Mouse (Mus musculus) embryonic fibroblast, embryonic 13.5 days (primary cell): ENCODE results near the gene Psme4. TPM values are rescaled to one million over a fixed set of nuclear protein-coding genes. Genes with fewer than 3 reads are reported as not detected.

Source experiments
- H3K27ac ChIP-seq: 2 replicates; pipeline ENCODE4 v1.5.1; 2012; ENCODE audit warnings: low read length, control low read depth, inconsistent platforms; ENCODE audit not compliant: insufficient read depth
- H3K4me1 ChIP-seq: 2 replicates; pipeline ENCODE4 v1.6.1; 2011; ENCODE audit warnings: low read length; ENCODE audit not compliant: control insufficient read depth, insufficient read depth
- H3K4me3 ChIP-seq: 2 replicates; pipeline ENCODE4 v1.5.1; 2011; ENCODE audit warnings: mild to moderate bottlenecking, control low read depth, low read length; ENCODE audit not compliant: insufficient read depth
- CTCF ChIP-seq: IDR thresholded peaks from 2 replicates; pipeline ENCODE4 v1.5.1; 2011; ENCODE audit warnings: mild to moderate bottlenecking, control low read depth, low read length, moderate library complexity, borderline replicate concordance; ENCODE audit not compliant: insufficient read depth
- POLR2A ChIP-seq: IDR thresholded peaks from 2 replicates; pipeline ENCODE4 v1.6.1; 2011; ENCODE audit warnings: low read depth, mild to moderate bottlenecking, control low read depth, low read length, moderate library complexity
- polyA plus RNA-seq: library from polyadenylated mRNA; stranded (reverse); fragments of >200 nt; gene quantifications from 2 replicates; pipeline ENCODE4 v1.2.4, GENCODE M21; 2011; ENCODE audit warnings: low read depth; ENCODE audit not compliant: missing spikeins, insufficient read length

The Psme4 gene
- polyA plus RNA-seq, 1 experiment = 82.3 TPM

DNA sequence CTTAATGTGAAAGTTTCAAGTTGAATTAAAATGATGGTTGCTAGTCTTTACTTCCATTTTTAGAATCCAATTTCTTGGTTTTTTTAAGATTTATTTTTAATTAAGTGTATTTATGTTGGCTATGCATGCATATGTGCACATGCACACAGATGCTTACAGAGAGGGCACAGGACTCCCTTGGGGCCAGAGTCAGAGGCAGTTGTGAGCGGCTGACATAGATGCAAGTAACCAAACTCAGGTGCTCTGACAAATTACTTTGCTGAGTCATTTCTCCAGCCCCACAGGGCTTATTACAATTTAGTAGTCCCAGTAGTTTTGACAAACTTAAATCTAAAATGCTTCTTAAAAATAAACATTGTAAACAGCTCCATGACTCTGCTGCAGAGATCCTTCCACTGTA, 10.1 kb downstream of the Psme4 start:
- TF ChIP-seq POLR2A (no peak), CTCF (no peak)
- no peaks in the 10 kb centered on the region for H3K4me1 ChIP-seq
- no peak overlapping the region for H3K27ac ChIP-seq
- no peak overlapping the region for H3K4me3 ChIP-seq

DNA sequence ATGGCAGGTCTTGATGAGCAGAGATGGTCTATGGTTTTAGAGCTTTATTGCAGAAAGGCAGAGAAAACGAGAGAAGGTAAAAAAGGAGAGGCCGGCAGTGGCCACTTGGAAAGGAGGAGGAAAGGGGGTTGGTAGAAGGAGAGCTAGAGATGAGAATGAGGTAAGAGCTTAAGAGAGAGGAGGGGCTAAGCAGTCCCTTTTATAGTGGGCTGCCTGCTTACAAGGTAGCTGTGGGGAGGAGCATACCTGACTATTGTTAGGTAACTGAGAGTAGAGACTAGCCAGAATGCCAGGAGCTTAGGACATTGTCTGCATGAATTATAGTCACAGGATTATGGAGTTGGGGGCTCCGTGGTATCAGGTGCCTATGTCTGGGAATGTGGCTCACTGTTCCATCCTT, 14.0 kb downstream of the Psme4 start:
- no peak overlapping the region for H3K27ac ChIP-seq
- TF ChIP-seq CTCF (no peak), POLR2A (no peak)
- H3K4me1 ChIP-seq = no peaks in the 10 kb centered on the region
- H3K4me3 ChIP-seq = no peak overlapping the region

DNA sequence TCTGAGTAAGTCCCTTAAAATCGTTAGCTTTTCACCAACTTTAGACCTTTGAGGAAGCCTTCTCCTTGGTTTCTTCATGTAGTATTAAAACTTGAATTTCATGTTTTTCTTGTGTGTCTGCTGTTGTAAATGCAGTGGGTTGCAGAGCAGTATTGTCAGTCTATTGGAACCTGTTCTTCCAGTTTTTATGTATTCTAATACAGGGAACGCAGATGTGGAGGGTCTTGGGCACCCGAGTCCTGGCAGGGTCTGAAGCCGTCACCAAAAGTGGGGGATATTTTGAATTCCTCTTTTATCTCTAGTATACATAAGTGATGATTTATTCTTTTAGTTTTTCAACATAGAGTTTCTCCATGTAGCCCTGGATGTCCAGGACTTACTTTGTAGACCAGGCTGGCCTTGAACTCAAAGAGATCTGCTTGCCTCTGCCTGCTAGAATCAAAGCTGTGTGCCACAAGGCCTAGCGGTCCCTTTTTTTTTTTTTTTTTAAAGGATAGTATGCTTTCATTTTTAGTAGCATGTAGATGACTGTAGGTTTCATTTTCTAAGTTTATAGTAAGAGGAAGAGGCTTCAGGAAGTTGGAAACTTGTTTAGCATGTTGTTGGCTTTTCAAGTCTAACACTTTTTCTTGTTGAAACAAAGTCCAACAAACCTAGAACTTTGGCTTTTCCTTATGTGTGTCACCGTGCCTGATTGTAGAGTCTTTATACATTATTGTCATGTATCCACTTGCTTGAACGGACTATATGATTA, 14.9 kb downstream of the Psme4 start:
- H3K4me3 ChIP-seq = no peak overlapping the region
- TF ChIP-seq CTCF (no peak), POLR2A (no peak)
- no peak overlapping the region for H3K27ac ChIP-seq
- H3K4me1 ChIP-seq = no peaks in the 10 kb centered on the region

DNA sequence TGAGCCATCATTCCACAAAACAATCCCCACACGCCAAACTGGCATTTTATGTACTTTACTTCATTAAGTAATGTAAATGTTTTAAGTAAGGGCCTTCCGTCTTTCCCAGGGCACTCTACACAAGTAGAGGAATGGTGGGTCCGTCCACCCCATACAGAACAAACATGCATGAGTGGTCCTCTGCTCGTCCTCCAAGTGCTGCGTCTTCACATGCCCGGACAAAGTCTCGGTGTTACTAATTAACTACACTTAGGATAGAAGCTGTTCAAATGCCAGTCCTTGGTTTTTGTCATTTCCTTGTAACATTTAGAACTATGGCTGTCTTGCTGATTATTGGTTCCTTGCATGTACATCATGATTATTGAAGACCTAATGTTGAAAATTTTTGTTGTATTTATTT, 21.2 kb downstream of the Psme4 start:
- H3K4me1 ChIP-seq = no peaks in the 10 kb centered on the region
- H3K4me3 ChIP-seq = no peak overlapping the region
- no peak overlapping the region for H3K27ac ChIP-seq
- TF ChIP-seq CTCF = no peak
- no peak for TF ChIP-seq POLR2A

DNA sequence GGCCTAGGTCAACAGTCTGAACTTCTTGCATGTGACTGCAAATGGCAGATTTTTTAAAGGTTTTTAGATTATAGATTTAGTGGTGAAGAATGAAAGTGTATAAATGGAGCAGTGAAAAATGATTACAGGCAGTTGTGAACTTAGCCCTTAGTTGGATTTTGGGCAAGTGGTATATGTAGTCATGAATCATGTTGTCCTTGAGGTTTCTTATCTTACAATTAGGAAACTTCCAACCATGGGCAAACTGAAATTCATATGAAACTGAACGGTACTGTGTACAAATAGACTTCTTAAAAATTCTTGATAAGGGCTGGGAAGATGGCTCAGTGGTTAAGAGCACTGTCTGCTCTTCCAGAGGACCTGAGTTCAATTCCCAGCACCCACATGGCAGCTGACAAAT, 22.2 kb downstream of the Psme4 start:
- Histone ChIP-seq H3K4me3 (no peak overlapping the region), H3K27ac (no peak overlapping the region), H3K4me1 (no peaks in the 10 kb centered on the region)
- TF ChIP-seq POLR2A (no peak), CTCF (no peak)

DNA sequence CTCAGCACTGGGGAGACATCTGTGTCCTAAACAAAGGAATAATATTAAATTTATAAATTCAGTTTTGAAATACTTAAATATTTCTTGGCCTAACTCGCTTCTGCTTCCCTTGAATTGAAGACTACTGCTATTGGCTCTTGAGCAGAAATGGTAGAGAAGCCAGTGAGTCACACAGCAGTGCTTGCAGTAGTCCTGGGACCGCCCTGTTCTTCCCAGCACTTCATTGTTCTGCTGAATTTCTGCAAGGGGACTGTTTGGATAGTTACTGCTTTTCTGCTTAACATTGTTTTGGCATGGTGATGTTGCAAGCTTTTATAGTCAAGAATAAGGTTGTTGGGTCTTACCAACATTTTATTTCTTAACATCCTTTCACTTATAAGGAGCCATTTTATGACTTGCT, 25.7 kb downstream of the Psme4 start:
- no peak overlapping the region for H3K27ac ChIP-seq
- no peak overlapping the region for H3K4me3 ChIP-seq
- H3K4me1 ChIP-seq = no peaks in the 10 kb centered on the region
- TF ChIP-seq POLR2A = no peak
- TF ChIP-seq CTCF = no peak

DNA sequence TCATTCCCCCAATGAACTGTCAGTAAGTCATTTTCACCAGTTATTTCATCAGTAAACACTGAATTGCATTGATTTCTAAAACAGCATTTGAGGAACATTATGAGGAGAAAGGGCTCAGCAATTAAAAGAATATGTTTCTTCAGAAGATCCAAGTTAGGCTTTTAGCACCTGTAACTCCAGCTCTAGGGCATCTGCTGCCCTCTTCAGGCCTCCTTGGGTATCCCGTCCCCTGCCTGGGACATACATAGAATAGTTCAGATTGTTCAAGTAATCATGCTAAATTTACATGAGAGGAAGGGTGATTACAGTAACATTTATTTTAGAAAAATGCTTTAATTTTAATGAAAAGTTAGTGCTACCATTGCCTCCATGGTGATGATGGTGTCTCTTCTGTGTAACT, 28.0 kb downstream of the Psme4 start:
- Histone ChIP-seq H3K27ac (no peak overlapping the region), H3K4me3 (no peak overlapping the region), H3K4me1 (no peaks in the 10 kb centered on the region)
- TF ChIP-seq POLR2A (no peak), CTCF (no peak)

DNA sequence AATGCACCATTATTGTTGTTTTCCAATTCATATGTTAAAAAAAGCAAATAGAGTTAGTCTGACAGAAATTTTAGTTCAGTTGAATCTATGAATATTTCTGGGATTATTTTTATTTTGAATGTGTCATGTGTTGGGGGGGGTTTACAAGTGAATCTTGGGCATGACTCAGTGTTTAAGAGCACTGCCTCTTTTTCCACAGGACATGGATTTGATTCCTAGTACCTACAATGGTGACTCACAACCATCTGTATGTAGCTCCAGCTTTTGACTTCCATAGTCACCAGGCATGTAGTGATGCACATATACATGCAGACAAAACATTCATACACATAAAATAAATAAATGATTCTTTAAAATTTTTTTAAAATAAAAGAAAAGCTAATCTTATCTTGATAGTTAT, 28.6 kb downstream of the Psme4 start:
- TF ChIP-seq POLR2A (no peak), CTCF (no peak)

DNA sequence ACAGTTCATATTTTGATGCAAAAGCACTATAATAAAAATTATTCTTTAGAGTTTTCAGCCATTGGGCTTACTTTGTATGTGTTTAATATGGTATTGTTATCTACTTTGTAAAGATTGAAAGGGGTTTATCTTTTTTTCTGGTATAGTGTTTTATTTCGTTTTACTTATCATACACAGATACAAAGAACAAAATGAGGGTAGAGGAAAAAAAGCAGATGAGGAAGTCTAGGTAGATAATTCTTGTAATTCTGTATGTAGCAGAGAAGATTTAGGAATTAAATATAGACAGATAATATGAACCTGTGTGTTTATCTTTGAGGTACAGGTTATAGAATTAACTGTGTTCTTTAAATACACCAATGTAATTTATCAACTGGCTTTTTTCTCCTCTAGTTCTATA, 30.9 kb downstream of the Psme4 start:
- no peak overlapping the region for H3K4me3 ChIP-seq
- H3K4me1 ChIP-seq = no peaks in the 10 kb centered on the region
- no peak overlapping the region for H3K27ac ChIP-seq
- TF ChIP-seq CTCF (no peak), POLR2A (no peak)

More for the DNA sequence above, 28.6 kb downstream of the Psme4 start:
- Histone ChIP-seq H3K4me3 (no peak overlapping the region), H3K4me1 (no peaks in the 10 kb centered on the region), H3K27ac (no peak overlapping the region)

DNA sequence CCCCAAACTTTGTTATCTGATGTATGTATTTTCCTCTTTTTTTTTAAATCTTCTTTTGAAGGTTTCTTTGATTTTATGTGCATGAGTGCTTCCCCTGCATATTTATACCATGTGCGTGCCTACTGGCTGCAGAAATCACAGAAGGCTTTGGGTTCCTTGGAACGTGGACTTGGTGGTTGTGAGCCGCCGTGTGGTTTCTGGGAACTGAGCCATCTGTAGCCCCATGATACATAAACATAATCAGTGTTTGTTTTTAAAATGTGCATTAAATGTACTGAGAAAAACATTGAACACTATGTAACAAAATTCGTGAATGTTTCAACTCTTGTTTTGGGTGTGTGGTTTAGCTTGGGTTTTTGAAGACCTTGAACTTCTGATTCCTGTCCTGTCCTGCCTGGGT, 49.6 kb downstream of the Psme4 start:
- H3K4me1 ChIP-seq = no peaks in the 10 kb centered on the region
- H3K4me3 ChIP-seq = no peak overlapping the region
- TF ChIP-seq POLR2A (no peak), CTCF (no peak)

More for the DNA sequence above, 49.6 kb downstream of the Psme4 start:
- no peak overlapping the region for H3K27ac ChIP-seq
